Mouse (Mus musculus): Measurements from ENCODE around the gene Gm4131.

GRCm38 (mm10) chr14:62450706-62451105 is 116.0 kb downstream of the Gm4131 start:
- TF ChIP-seq POLR2A (IDR thresholded peaks at IDR 0.05; ENCODE audit: control insufficient read depth, extremely low read depth, insufficient read depth, low read length, poor library complexity) = no peak
- TF ChIP-seq CTCF (IDR thresholded peaks at IDR 0.05; ENCODE audit: borderline replicate concordance, control insufficient read depth, extremely low read depth, insufficient read depth, low read length, poor library complexity) = no peak
